In genomic region chr7:41394130-41394529, GRCm38 (mm10) we compare ENCODE assay signal across 11 mouse cellular contexts. TPM values are rescaled to one million over a fixed set of nuclear protein-coding genes. Genes with fewer than 3 reads are reported as not detected.
DNase-seq lines count a peak whose midpoint lies in the region; ATAC-seq and TF ChIP-seq lines count a peak whose summit lies in the region.
"Had no signal": no experiment of that assay in that cellular context is flagged by ENCODE, and none has a peak within 500 bp of the region (broad histone marks: within the 10 kb centered on the region; RNA-seq: fewer than 3 reads in every experiment).

No protein-coding gene starts in this region.

- ATAC-seq in limb, embryonic 12.5 days (ENCODE audit: insufficient number of reproducible peaks, insufficient read depth, low FRiP score, low TSS enrichment, low read depth) = no peak
- no peak for ATAC-seq in stomach, postnatal 0 days (ENCODE audit: low FRiP score, low TSS enrichment)

- no peaks in the 10 kb centered on the region for H3K36me3 ChIP-seq in limb, embryonic 12.5 days
- no peaks in the 10 kb centered on the region for H3K36me3 ChIP-seq in stomach, postnatal 0 days (ENCODE audit: control insufficient read depth, insufficient read depth, low read length)

- no peaks in the 10 kb centered on the region for H3K9me3 ChIP-seq in limb, embryonic 12.5 days
- H3K9me3 ChIP-seq in stomach, postnatal 0 days (ENCODE audit: control insufficient read depth, low read length) = no peaks in the 10 kb centered on the region

- no peak overlapping the region for H3K9ac ChIP-seq in limb, embryonic 12.5 days (replicated peaks)
- no peak overlapping the region for H3K9ac ChIP-seq in stomach, postnatal 0 days (ENCODE audit: low read length)

- no peaks in the 10 kb centered on the region for H3K4me1 ChIP-seq in limb, embryonic 12.5 days (replicated peaks)
- H3K4me1 ChIP-seq in stomach, postnatal 0 days (replicated peaks; ENCODE audit: control insufficient read depth, insufficient read depth) = no peaks in the 10 kb centered on the region

- no peak for TF ChIP-seq CTCF in stomach, postnatal 0 days (IDR thresholded peaks at IDR 0.05; ENCODE audit: low read depth)

- H3K27me3 ChIP-seq in limb, embryonic 12.5 days = no peaks in the 10 kb centered on the region
- H3K27me3 ChIP-seq in stomach, postnatal 0 days (ENCODE audit: control insufficient read depth, insufficient read depth, low read length) = no peaks in the 10 kb centered on the region

- TF ChIP-seq EP300 in stomach, postnatal 0 days (optimal IDR thresholded peaks at IDR 0.05) = no peak

- WGBS in limb, embryonic 12.5 days = 76% methylated on average over 4 of the region's 4 CpGs
- WGBS in stomach, postnatal 0 days = 67% methylated on average over 4 of the region's 4 CpGs

- DNase-seq in cerebellum, postnatal 10 days = peak; percentile 4
- DNase-seq in cerebellum, postnatal 25 days = no peak
- peak; percentile 3 for DNase-seq in retina, embryonic 14.5 days (ENCODE audit: low spot score)
- DNase-seq in retina, postnatal 1 day = no peak
- no peak for DNase-seq in lung, postnatal 10 days
- DNase-seq in T-cell, adult 2 months (ENCODE audit: low spot score) = no peak
- no peak for DNase-seq in stomach, postnatal 0 days (ENCODE audit: low spot score)
- DNase-seq: layer of hippocampus, adult 9-11 months; thymus, adult 2 months had no signal

- peak overlapping the region; percentile 60 for H3K4me2 ChIP-seq in limb, embryonic 12.5 days
- no peak overlapping the region for H3K4me2 ChIP-seq in stomach, postnatal 0 days (replicated peaks; ENCODE audit: low read depth)

- no peak overlapping the region for H3K27ac ChIP-seq in limb, embryonic 12.5 days
- H3K27ac ChIP-seq in stomach, postnatal 0 days (replicated peaks) = no peak overlapping the region

- H3K4me3 ChIP-seq in limb, embryonic 12.5 days (replicated peaks) = peak overlapping the region; percentile 56
- H3K4me3 ChIP-seq in stomach, postnatal 0 days (ENCODE audit: low read depth, low read length) = no peak overlapping the region

RNA-seq across cellular contexts. Expression of gene AI987944, which starts 1.0 kb away (rescaled TPM):
- polyA plus RNA-seq in limb, embryonic 12.5 days (2016; fragmentation: Nextera tagmentation; extraction: Ambion mirVana) = 9.4 and 9.7 TPM in 2 replicates
- polyA plus RNA-seq in stomach, postnatal 0 days (2015; fragmentation: Nextera tagmentation; extraction: Ambion mirVana) = 7.6 and 8.8 TPM in 2 replicates

RNA-seq across cellular contexts. Expression of gene Vmn2r57, which starts 54.4 kb away (rescaled TPM):
- 0.29 and 0.41 TPM in 2 replicates for polyA plus RNA-seq in limb, embryonic 12.5 days (2016; fragmentation: Nextera tagmentation; extraction: Ambion mirVana)
- polyA plus RNA-seq in stomach, postnatal 0 days (2015; fragmentation: Nextera tagmentation; extraction: Ambion mirVana) = 0.04 and 0.05 TPM in 2 replicates
- polyA plus RNA-seq: C2C12 had no signal

Comparison
In these comparisons a context has a peak if more than half of its experiments do, and no peak if none do; other contexts are left out.
1. DNase-seq: peak in cerebellum, postnatal 10 days (2 of 2) and retina, embryonic 14.5 days (single experiment); none in cerebellum, postnatal 25 days (0 of 2), retina, postnatal 1 day (single experiment), lung, postnatal 10 days (single experiment), T-cell, adult 2 months (single experiment) and stomach, postnatal 0 days (single experiment).